Mouse (Mus musculus): ENCODE results near the gene Ubac2. TPM values are rescaled to one million over a fixed set of nuclear protein-coding genes. Genes with fewer than 3 reads are reported as not detected.

The Ubac2 gene
- total and polyA plus RNA-seq, 3 experiments: 32.8 to 40.1 (median 35.5) TPM

- H3K4me2 ChIP-seq (ENCODE audit: insufficient read depth, low read depth, poor library complexity, severe bottlenecking): 0 out of 2 replicates have a peak overlapping the region, but pooled peaks have one; percentile 21
- no peak overlapping the region for H3K4me3 ChIP-seq (replicated peaks in 1 of 3; ENCODE audit: low read depth in 2 of 3, low read length in 2 of 3, poor library complexity in 1 of 3)
- H3K27me3 ChIP-seq (replicated peaks): no peaks in the 10 kb centered on the region
- peaks cover 35 to 89% of the 10 kb centered on the region in 2 experiments for H3K4me1 ChIP-seq (ENCODE audit: control insufficient read depth in 1 of 2, insufficient read depth in 2 of 2)
- no peak overlapping the region for H3K9ac ChIP-seq (ENCODE audit: insufficient read depth, low read depth)
- no peak overlapping the region for H3K27ac ChIP-seq (ENCODE audit: insufficient read depth, low read depth)
- H3K79me2 ChIP-seq (replicated peaks; ENCODE audit: control insufficient read depth, extremely low read depth, insufficient read depth, poor library complexity, severe bottlenecking): peaks cover 3% of the 10 kb centered on the region; the same call in 1 of the 2 replicates
- in situ Hi-C loops (cut with MboI; ENCODE audit: low pct_ligation_motif_present, low pct_unique_long_range_greater_than_20kb, low sequenced_read_pairs) (no loop called here), dilution Hi-C loops (cut with MboI; ENCODE audit: extremely low pct_ligation_motif_present, extremely low pct_unique_long_range_greater_than_20kb, low sequenced_read_pairs) (no loop called here)
- no peak for DNase-seq (ENCODE audit: extremely low read depth)
- 0 out of 2 replicates have a peak, but pooled peaks have one; percentile 33 for TF ChIP-seq TCF12 (IDR thresholded peaks at IDR 0.05; ENCODE audit: low read depth, low read length)
- 0 out of 2 replicates have a peak, but pooled peaks have one; percentile 53 for TF ChIP-seq CHD1 (IDR thresholded peaks at IDR 0.05; ENCODE audit: low read depth, low read length)
- peak; percentile 63 for TF ChIP-seq EP300 (IDR thresholded peaks at IDR 0.05; ENCODE audit: low read length)
- no peak for TF ChIP-seq JUN (IDR thresholded peaks at IDR 0.05; ENCODE audit: insufficient read depth, low read depth, low read length)
- TF ChIP-seq E2F4 (IDR thresholded peaks at IDR 0.05; ENCODE audit: insufficient replicate concordance, low read depth, low read length): no peak
- peak; percentile 25; the same call in 1 of the 2 replicates for TF ChIP-seq IRF4 (IDR thresholded peaks at IDR 0.05; ENCODE audit: low read depth, low read length)
- no peak for TF ChIP-seq ETS1 (conservative IDR thresholded peaks at IDR 0.05; ENCODE audit: low read depth, low read length)
- peaks cover 10 to 40% of the 10 kb centered on the region in 2 experiments for H3K36me3 ChIP-seq (replicated peaks in 1 of 2; ENCODE audit: control insufficient read depth in 1 of 2, insufficient read depth in 1 of 2, low read length in 1 of 2)
- no peaks in the 10 kb centered on the region for H3K9me3 ChIP-seq (replicated peaks; ENCODE audit: low read length)
These were observed 80.5 kb downstream of the Ubac2 start for GRCm38 (mm10) chr14:121958751-121959537.

GRCm38 (mm10) chr14:121959538-121959980 is 81.1 kb downstream of the Ubac2 start:
- Histone ChIP-seq H3K9me3 (replicated peaks; ENCODE audit: low read length) (no peaks in the 10 kb centered on the region), H3K27me3 (replicated peaks) (no peaks in the 10 kb centered on the region), H3K4me1 (ENCODE audit: control insufficient read depth in 1 of 2, insufficient read depth in 2 of 2) (peaks cover 35 to 89% of the 10 kb centered on the region in 2 experiments), H3K79me2 (replicated peaks; ENCODE audit: control insufficient read depth, extremely low read depth, insufficient read depth, poor library complexity, severe bottlenecking) (peaks cover 3% of the 10 kb centered on the region; the same call in 1 of the 2 replicates), H3K9ac (ENCODE audit: insufficient read depth, low read depth) (no peak overlapping the region), H3K27ac (ENCODE audit: insufficient read depth, low read depth) (no peak overlapping the region), H3K4me2 (ENCODE audit: insufficient read depth, low read depth, poor library complexity, severe bottlenecking) (0 out of 2 replicates have a peak overlapping the region, but pooled peaks have one; percentile 21), H3K4me3 (replicated peaks in 1 of 3; ENCODE audit: low read depth in 2 of 3, low read length in 2 of 3, poor library complexity in 1 of 3) (no peak overlapping the region), H3K36me3 (replicated peaks in 1 of 2; ENCODE audit: control insufficient read depth in 1 of 2, insufficient read depth in 1 of 2, low read length in 1 of 2) (peaks cover 4 to 34% of the 10 kb centered on the region in 2 experiments)
- DNase-seq (ENCODE audit: extremely low read depth): no peak
- in situ Hi-C loops (cut with MboI; ENCODE audit: low pct_ligation_motif_present, low pct_unique_long_range_greater_than_20kb, low sequenced_read_pairs) (no loop called here), dilution Hi-C loops (cut with MboI; ENCODE audit: extremely low pct_ligation_motif_present, extremely low pct_unique_long_range_greater_than_20kb, low sequenced_read_pairs) (no loop called here)
- TF ChIP-seq MAX (IDR thresholded peaks at IDR 0.05; ENCODE audit: low read length) (no peak), TCF12 (IDR thresholded peaks at IDR 0.05; ENCODE audit: low read depth, low read length) (0 out of 2 replicates have a peak, but pooled peaks have one; percentile 19), KAT2A (IDR thresholded peaks at IDR 0.05; ENCODE audit: insufficient replicate concordance, low read length) (no peak), TBP (conservative IDR thresholded peaks at IDR 0.05; ENCODE audit: low read depth, low read length) (no peak), UBTF (IDR thresholded peaks at IDR 0.05; ENCODE audit: low read depth, low read length) (no peak), MYC (IDR thresholded peaks at IDR 0.05; ENCODE audit: low read depth, low read length) (peak; percentile 72; the same call in 1 of the 2 replicates), E2F4 (IDR thresholded peaks at IDR 0.05; ENCODE audit: insufficient replicate concordance, low read depth, low read length) (no peak), BHLHE40 (IDR thresholded peaks at IDR 0.05; ENCODE audit: low read depth, low read length) (peak; percentile 45; the same call in 1 of the 2 replicates), EP300 (IDR thresholded peaks at IDR 0.05; ENCODE audit: low read length) (peak; percentile 61), JUND (conservative IDR thresholded peaks at IDR 0.05; ENCODE audit: low read depth, low read length) (no peak)

All from CH12.LX (cell line).